Mouse (Mus musculus) monocyte, adult 2 months (primary cell): ENCODE measurements around the gene Gm20388.
A peak's percentile ranks its signal among the peaks of the same experiment; 100 is the strongest.

Experiments used
- DNase-seq, 2 experiments: peaks; one replicate each; pipeline ENCODE4 v3.0.0; 2022; ENCODE audit warnings: low spot score in 2 of 2, low read depth in 1 of 2

The Gm20388 gene

GRCm38 (mm10) chr8:122234055-122234454 is 2323.4 kb downstream of the Gm20388 start:
- no peak for DNase-seq

- no peak for DNase-seq
These were observed 2325.9 kb downstream of the Gm20388 start for GRCm38 (mm10) chr8:122236521-122236920.

- DNase-seq, result no peak
These were observed 2327.6 kb downstream of the Gm20388 start for GRCm38 (mm10) chr8:122238225-122238624.

GRCm38 (mm10) chr8:122238731-122239130 is 2328.1 kb downstream of the Gm20388 start:
- DNase-seq, result no peak

GRCm38 (mm10) chr8:122240241-122241026 is 2329.8 kb downstream of the Gm20388 start:
- DNase-seq, result no peak

GRCm38 (mm10) chr8:122243310-122243709 is 2332.7 kb downstream of the Gm20388 start:
- DNase-seq, result no peak

- no peak for DNase-seq
These were observed 2334.5 kb downstream of the Gm20388 start for GRCm38 (mm10) chr8:122245161-122245560.

GRCm38 (mm10) chr8:122246257-122247211 is 2335.9 kb downstream of the Gm20388 start:
- no peak for DNase-seq

GRCm38 (mm10) chr8:122251739-122252138 is 2341.1 kb downstream of the Gm20388 start:
- no peak for DNase-seq

GRCm38 (mm10) chr8:122252366-122252765 is 2341.7 kb downstream of the Gm20388 start:
- no peak for DNase-seq

- DNase-seq, result peak in 1 of 2 experiments; percentile 50
These were observed 2348.7 kb downstream of the Gm20388 start for GRCm38 (mm10) chr8:122259351-122259750.

GRCm38 (mm10) chr8:122260755-122261154 is 2350.1 kb downstream of the Gm20388 start:
- no peak for DNase-seq

- DNase-seq, result no peak
These were observed 2352.2 kb downstream of the Gm20388 start for GRCm38 (mm10) chr8:122262835-122263234.

- peak; percentile 44 to 49 for DNase-seq
These were observed 2353.6 kb downstream of the Gm20388 start for GRCm38 (mm10) chr8:122264243-122264642.

- no peak for DNase-seq
These were observed 2354.9 kb downstream of the Gm20388 start for GRCm38 (mm10) chr8:122265522-122265921.

GRCm38 (mm10) chr8:122266867-122267266 is 2356.2 kb downstream of the Gm20388 start:
- DNase-seq, result no peak

- no peak for DNase-seq
These were observed 2358.2 kb downstream of the Gm20388 start for GRCm38 (mm10) chr8:122268861-122269260.

- DNase-seq, result peak in 1 of 2 experiments; percentile 58
These were observed 2358.8 kb downstream of the Gm20388 start for GRCm38 (mm10) chr8:122269404-122269803.

GRCm38 (mm10) chr8:122270555-122270954 is 2359.9 kb downstream of the Gm20388 start:
- no peak for DNase-seq

- peak in 1 of 2 experiments; percentile 59 for DNase-seq
These were observed 2362.5 kb downstream of the Gm20388 start for GRCm38 (mm10) chr8:122273152-122273551.

- no peak for DNase-seq
These were observed 2363.2 kb downstream of the Gm20388 start for GRCm38 (mm10) chr8:122273826-122274225.
